Mouse (Mus musculus): ENCODE measurements around the gene Gm11563.
"Not testable (repeated sequence)": the region's sequence is repeated elsewhere in the genome, so short reads cannot be mapped to it uniquely, and the experiment has no call there.

Gene Gm11563

DNA sequence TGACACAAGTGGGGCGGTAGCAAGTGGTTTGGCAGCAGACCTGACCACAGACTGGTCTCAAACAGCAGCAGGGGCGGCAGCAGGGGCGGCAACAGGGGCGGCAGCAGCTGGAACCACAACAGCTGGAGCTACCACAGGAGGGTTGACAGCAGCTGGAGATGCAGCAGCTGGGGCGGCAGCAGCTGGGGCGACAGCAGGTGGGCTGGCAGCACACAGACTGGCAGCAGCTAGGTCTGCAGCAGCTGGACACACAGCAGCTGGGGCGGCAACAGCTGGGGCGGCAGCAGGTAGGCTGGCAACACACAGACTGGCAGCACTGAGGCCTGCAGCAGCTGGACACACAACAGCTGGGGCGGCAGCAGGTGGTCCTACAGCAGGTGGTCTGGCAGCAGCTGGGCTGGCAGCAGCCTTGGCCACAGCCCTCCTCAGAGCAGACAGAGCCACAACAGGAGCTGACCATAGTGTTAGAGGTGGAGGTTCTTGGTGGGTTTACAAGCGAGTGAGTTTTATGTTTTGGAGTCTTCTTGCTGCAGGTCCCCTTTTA, at the start of gene Gm11563:
Gene Gm11563 (minus strand): TSS at position 494 of the 544 bp plus-strand sequence.
- DNase-seq (ENCODE audit: extremely low spot score), result not testable (repeated sequence)

DNA sequence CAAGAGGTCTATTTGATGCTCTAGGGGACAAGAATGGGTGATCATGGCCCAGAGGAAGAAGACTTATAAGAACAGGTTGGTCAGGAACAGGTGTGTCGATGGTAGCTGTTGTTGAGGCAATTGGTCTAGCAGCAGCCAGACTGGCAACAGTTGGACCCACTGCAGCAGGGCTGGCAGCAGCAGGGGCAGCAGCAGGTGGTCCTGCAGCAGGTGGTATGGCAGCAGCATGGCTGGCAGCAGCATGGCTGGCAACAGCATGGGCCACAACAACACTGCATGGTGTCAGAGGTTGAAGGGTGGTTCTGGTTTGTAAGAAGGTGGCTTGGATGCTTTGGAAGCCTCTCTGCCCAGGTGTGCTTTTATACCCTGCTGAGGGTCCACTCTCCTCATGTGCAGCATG, 31.7 kb upstream of the Gm11563 start, which contains the start of gene Gm14190:
Gene Gm14190 (minus strand): TSS at position 278 of the 400 bp plus-strand sequence.
- DNase-seq (ENCODE audit: extremely low spot score), result no peak

GRCm38 (mm10) chr11:99685235-99685634, 26.5 kb upstream of the Gm11563 start:
- DNase-seq (ENCODE audit: extremely low spot score), result not testable (repeated sequence)

DNA sequence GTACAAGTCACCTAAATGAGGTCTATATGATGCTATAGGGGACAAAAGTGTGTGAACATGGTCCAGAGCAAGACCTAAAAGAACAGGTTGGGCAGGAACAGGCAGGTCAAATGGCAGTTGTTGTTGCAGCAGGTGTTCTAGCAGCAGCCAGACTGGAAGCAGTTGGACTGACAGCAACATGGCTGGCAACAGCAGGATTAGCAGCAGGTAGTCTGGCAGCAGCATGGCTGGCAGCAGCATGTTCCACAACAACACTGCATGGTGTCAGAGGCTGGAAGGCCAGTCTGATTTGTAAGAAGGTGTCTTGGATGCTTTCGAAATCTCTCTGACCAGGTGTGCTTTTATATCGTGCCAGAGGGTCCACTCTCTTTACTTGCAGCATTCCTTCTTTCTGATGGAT, 24.7 kb upstream of the Gm11563 start:
- DNase-seq (ENCODE audit: extremely low spot score), result no peak

GRCm38 (mm10) chr11:99665860-99666259, 7.1 kb upstream of the Gm11563 start, which contains the start of gene Krtap4-6:
TSS of gene Krtap4-6 (minus strand) at chr11:99665960.
- no peak for DNase-seq (ENCODE audit: extremely low spot score)

DNA sequence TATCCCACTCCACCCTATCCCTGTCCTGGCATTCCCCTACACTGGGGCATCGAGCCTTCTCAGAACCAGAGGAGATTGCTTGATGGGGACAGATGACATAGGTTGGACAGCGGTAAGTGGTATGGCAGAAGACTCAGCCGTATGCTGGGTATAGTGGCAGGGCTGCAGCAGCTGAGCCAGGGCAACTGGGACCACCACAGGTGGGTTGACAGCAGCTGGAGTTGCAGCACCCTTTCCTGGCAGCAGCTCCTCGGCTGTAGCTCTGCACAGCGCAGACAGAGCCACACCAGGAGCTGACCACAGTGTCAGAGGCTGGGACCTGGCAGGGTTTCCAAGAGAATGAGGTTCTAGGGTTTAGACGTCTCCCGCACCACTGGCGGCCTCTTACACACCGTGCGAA, 4.0 kb upstream of the Gm11563 start:
- no peak for DNase-seq (ENCODE audit: extremely low spot score)

DNA sequence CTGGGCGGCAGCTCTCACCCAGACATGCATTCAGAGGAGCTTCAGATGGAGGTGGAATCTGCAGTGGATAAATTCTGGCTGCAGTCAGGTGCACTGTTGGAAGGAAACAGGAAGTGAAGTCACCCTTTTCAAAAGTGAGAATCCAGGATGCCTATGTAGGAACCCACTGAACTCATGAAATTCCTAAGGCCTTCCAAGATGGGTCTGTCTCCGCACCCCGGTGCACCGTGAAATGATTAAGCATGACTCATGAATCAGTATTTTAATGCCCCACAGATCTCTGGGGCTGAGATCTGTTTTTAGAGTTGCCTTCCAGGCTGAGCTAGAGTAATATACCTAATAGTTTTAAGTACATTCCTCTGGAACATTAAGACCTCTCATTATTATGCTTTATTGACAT, 496 bp upstream of the Gm11563 start:
- DNase-seq (ENCODE audit: extremely low spot score), result no peak

DNA sequence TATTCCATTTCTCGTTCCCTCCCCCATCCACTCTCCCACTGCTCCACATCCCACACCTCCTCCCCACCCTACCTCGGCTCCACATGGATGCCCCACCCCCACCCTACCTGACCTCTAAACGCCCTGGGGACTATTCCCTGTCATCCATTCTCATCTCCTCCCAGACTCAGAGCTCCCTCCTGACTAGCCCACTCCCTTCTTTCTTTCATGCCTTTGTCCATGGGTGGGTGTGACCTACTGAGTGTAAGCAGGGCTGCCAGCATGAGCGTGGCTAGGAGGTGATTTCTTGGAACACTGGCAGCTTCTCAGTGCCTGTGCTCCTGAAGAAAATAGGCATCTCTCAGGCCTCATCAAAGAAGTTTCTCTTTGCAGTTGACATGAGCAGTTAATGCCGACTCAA, 1.7 kb downstream of the Gm11563 start:
- no peak for DNase-seq (ENCODE audit: extremely low spot score)

- DNase-seq (ENCODE audit: extremely low spot score), result no peak
Observed at GRCm38 (mm10) chr11:99650136-99650535, 8.6 kb downstream of the Gm11563 start, which contains the start of gene Gm11555. TSS of gene Gm11555 (minus strand) at chr11:99650236.

DNA sequence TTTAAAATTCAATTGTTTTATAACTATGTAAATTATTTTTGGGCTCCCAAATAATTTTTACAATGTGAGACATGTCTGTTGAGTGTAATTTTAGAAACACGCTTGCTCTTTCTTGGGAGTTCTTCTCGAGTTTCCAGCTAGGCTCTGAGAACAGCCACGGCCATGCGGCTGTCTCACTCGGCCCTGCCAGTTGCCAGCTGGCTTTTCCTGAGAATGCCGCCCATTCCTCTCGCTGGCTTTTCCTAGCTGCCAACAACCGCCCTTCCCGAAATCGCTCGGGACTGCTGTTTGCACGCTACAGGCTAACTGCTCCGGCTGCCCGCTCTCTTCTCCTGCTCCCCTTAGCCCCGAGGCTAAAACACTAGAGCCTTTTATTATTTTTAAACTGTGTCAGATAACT, 12.3 kb downstream of the Gm11563 start:
- DNase-seq (ENCODE audit: extremely low spot score), result no peak

DNA sequence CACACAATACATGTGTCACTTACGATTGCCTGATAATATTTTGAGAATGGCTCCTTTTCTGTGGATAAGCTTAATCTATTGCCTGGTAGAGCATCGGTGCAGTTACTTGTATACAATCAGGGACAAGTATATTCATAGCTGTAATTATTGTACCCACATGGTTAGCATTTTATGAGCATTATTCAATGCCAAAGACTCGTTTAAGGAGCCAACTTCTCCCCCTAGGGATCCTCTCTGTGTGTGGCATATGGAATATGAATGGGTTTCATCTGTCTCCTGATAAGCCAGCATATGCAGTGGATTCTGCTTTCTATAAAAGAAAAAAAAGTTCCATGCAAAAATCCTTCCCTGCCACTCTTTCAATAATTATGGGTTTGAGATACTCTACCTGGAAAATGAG, 14.4 kb downstream of the Gm11563 start:
- DNase-seq (ENCODE audit: extremely low spot score), result no peak

DNA sequence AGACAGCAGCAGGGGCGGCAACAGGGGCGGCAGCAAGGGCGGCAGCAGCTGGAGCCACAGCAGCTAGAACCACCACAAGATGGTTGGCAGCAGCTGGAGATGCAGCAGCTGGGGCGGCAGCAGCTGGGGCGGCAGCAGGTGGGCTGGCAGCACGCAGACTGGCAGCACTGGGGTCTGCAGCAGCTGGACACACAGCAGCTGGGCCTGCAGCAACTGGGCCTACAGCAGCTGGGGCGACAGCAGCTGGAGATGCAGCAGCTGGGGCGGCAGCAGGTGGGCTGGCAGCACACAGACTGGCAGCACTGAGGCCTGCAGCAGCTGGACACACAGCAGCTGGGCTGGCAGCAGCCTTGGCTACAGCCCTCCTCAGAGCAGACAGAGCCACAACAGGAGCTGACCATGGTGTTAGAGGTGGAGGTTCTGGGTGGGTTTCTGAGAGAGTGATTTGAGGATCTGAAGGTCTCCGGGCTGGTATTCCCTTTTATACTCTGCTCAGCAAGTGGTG, 15.1 kb downstream of the Gm11563 start, which contains the start of gene Krtap4-7:
Gene Krtap4-7 (minus strand): TSS at position 455 of the 505 bp plus-strand sequence.
- DNase-seq (ENCODE audit: extremely low spot score), result not testable (repeated sequence)

GRCm38 (mm10) chr11:99640926-99641325, 17.8 kb downstream of the Gm11563 start:
- DNase-seq (ENCODE audit: extremely low spot score), result no peak

GRCm38 (mm10) chr11:99637086-99637485, 21.7 kb downstream of the Gm11563 start:
- no peak for DNase-seq (ENCODE audit: extremely low spot score)

DNA sequence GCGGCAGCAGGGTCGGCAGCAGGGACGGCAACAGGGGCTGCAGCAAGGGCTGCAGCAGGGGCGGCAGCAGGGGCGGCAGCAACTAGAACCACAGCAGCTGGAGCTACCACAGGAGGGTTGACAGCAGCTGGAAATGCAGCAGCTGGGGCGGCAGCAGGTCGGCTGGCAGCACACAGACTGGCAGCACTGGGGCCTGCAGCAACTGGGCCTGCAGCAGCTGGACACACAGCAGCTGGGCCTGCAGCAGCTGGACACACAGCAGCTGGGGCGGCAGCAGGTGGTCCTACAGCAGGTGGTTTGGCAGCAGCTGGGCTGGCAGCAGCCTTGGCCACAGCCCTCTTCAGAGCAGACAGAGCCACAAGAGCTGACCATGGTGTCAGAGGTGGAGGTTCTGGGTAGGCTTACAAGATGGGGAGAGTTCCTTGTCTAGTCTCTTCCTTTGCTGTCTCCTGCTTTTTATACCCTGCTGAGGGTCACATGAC, 24.1 kb downstream of the Gm11563 start, which contains the start of gene Krtap4-2:
Gene Krtap4-2 (minus strand): TSS at position 432 of the 482 bp plus-strand sequence.
- DNase-seq (ENCODE audit: extremely low spot score), result no peak

DNA sequence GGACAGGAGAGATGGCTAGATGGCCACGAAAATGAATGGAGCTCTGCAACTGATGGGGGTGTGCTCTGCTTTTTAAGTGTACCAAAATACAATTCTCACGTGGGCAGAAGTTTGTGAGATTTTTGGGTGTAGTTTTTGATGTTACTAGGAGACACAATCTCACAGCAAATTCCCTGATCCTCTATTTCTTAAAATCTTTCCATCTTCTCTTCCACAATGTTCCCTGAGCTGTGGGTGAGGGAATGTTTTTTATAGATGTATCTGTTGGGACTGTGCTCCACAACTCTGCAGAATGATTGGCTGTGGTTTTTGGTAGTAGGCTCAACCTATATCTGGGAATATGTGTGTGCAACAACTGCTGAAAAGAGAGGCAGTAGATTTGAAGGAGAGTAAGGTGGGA, 25.5 kb downstream of the Gm11563 start:
- no peak for DNase-seq (ENCODE audit: extremely low spot score)

DNA sequence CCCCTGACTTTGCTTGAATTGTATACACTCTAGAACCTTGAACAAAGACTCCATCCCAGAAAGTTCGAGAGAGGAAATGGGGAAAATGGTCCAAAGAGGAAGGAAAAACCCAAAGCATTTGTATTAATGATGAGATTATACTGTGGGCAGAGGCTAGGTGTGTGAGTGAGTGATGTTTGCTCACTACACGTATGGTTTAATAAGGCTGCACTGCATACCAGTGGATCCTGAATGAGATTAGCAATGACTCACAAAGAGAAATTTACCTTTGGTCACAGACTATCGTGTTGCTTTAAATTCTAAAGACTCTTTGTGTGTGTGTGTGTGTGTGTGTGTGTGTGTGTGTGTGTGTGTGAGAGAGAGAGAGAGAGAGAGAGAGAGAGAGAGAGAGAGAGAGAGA, 27.9 kb downstream of the Gm11563 start:
- no peak for DNase-seq (ENCODE audit: extremely low spot score)

DNA sequence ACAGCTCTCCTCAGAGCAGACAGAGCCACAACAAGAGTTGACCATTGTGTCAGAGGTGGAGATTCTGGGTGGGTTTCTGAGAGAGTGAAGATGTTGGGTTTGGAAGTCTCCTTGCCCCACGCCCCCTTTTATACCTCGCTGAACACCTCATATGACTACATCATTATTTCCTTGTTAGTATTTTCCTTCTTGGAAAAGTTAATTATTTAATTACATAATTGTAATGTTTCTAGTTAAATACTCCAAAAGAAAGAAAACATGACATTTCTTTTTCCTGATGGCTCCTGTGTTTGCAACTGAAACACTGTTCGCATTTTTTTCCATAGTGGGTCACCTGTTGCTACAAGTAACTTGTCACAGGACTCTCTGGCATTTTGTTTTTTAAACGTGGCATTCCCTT, 30.6 kb downstream of the Gm11563 start, which contains the start of gene Krtap4-1:
Gene Krtap4-1 (minus strand): TSS at position 101 of the 400 bp plus-strand sequence.
- DNase-seq (ENCODE audit: extremely low spot score), result no peak

DNA sequence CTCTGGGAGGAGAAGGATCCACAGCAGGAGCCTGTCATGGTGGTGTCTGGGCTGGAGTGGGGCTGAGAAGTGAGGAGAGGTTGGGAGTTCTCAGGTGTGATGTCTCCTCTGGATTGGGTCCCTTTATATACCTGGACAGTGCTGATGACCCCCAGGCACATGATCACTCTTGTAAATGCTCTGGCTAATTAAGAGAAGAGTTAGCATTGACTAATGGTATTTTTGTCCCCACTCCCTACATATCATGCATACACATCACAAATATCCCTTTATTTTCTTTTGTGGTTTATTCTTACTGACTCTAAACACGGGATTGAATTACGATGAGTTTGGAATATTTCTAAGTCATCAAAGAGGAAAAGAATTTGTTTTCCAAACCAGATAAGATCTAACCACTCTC, 38.4 kb downstream of the Gm11563 start, which contains the start of gene Gm11562:
Gene Gm11562 (minus strand): TSS at position 101 of the 400 bp plus-strand sequence.
- no peak for DNase-seq (ENCODE audit: extremely low spot score)

GRCm38 (mm10) chr11:99614796-99615363, 43.9 kb downstream of the Gm11563 start, which contains the start of gene Krtap2-4:
TSS of gene Krtap2-4 (minus strand) at chr11:99614846.
- DNase-seq (ENCODE audit: extremely low spot score), result no peak

- not testable (repeated sequence) for DNase-seq (ENCODE audit: extremely low spot score)
Observed at GRCm38 (mm10) chr11:99610089-99610488, 48.7 kb downstream of the Gm11563 start, which contains the start of gene Gm11937. TSS of gene Gm11937 (minus strand) at chr11:99610189.

DNA sequence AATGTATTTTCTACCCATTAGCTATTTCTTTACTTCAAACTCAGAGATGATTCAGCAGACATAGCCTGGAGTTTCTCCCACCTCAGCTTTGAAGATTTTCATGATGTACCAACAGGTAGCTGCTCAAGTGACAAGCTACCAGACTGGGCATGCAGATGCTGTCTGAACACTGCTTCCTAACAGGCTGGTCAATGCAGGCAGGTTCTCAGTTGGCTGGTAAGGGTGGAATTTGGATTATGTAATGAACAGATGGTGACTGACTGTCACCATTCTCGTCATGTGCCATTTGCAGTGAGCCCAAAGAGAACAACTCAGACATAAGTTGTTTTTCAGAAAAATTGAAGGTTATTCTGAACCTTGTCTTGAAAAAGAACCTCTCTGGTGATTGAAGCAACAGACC, 49.6 kb downstream of the Gm11563 start:
- no peak for DNase-seq (ENCODE audit: extremely low spot score)

All from embryo, embryonic 9.5 days (tissue).